Mouse (Mus musculus): ENCODE measurements around the gene Snap47.

Gene Snap47

DNA sequence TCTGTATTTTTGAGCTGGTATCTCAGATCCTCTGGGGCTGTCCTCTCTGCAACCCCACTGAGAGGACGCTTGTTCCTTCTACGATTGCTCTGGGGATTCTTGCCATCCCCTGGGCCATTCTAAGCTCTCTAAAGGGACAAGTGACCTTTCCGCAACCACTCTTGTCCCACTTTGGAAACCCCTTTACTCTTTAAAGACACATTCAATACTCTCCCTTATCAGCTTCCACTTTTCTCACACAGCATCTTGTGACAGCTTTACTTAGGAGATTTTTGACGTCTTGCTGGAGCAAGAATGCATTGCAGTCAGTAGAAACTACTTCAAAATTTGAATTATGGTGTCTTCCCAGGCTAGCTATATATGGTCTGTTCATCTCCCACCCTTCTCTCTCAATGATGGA lies at the start of gene Snap47:
Gene Snap47, minus strand, starts transcription at position 101 of the 400 bp plus-strand sequence.
- no peak for DNase-seq

DNA sequence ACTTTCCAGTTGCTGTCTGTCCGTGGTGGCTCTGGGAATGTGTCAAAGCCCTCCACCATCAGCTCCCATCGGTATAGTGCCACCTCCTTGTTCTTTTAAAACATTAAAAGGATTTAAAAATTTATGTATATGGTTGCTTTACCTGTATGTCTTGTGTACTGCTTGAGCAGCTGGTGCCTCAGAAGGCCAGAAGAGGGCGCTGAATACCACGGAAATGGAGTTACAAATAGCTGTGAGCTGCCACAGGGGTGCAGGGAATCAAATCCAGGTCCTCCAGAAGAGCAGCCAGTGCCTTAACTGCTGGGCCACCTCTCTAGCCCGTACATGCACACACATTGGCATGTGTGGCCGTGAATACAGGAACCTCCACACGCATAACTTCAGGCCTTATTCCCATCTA lies 46.8 kb upstream of the Snap47 start:
- no peak for DNase-seq

DNA sequence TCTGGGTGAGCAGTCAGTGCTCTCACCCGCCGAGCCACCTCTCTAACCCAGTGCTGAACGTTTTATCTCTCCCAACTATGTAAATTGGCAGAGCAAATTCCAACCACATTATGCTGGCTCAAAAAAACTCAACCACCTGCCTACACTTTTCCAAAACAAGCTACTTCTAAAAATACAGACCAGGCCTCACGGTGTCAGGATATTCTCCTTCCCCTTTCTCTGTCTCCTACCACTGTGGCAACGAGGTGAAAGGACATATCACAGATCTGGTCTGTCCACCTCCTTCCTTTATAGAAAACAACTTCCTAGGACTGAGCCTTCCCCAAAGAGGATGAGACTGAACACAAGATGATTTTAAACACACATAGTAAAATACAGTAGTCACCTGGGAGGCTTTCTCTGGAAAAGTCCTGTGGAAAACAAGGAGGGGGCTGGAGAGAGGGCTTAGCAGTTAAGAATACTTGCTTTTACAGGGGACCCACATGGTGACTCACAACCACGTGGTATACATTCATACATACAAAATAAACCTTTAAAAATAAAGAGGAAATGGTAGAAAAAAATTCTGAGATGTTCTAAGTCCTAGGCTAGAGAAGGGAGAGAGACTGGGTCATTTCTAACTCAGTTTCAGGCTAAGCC lies 45.8 kb upstream of the Snap47 start:
- DNase-seq = no peak

- DNase-seq = no peak
Observed at GRCm38 (mm10) chr11:59486222-59486621, 35.2 kb upstream of the Snap47 start.

DNA sequence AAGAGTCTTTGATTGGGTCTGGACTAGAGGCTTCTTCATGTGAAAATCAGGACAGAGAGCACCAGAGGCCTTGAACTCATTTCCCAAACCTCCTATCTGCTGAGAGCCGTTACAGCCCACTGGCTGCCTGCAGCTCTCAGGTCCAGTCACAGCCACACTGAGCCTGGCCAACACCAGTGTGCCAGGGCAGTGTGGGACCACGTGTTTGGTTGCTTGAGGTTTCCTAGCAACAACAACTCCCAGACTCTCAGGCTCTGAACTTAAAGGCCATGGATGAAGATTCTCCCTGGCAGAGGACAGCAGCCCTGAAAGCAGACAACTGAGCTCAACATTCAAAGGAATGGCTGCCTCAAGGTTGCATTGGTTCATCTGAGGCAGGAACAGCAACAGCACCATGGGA lies 34.7 kb upstream of the Snap47 start:
- DNase-seq = no peak

- peak in 1 of 2 experiments; percentile 65 for DNase-seq
Observed at GRCm38 (mm10) chr11:59483212-59483611, 32.2 kb upstream of the Snap47 start.

DNA sequence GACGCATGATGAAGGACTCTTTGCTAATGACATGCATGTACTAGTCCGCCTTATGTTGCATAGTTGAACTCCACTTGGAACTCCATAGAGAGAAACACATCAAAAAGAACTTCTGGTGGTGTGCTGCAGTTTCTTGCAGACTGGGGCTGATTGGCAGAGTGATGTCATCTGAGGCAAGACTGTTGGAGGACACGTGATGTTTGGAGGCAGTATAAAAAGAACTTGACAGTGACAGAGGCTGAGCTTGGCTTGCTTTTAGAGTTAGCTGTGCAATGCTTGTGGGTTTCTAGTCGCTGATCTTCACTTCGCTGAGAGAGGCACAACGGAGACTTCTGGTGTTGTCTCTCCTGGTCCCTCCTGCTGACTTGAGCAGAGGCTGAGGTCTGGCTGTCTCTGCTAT lies 26.3 kb upstream of the Snap47 start:
- no peak for DNase-seq

DNA sequence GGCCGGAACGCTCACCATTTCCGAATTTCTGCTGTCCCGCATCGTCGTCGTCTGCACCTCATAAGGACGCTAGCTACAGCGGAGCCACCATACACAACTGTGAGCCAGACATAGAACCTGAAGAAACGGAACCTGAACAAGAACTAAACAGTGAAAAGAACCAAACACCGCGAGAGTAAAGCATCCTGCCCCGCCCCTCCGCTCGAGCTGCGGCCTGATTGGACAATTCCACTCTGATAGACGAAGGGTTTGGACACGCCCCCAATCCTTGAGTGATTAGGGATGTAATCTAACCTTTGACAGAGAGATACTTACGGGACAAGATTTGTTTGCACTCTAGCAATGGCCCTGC lies 21.3 kb upstream of the Snap47 start, which contains the start of gene Zfp867:
Gene Zfp867, minus strand, starts transcription at position 149 of the 352 bp plus-strand sequence.
- peak; percentile 92 to 93 for DNase-seq

GRCm38 (mm10) chr11:59471413-59472325 lies 20.7 kb upstream of the Snap47 start:
- DNase-seq = peak in 1 of 2 experiments; percentile 8

GRCm38 (mm10) chr11:59460459-59460858 lies 9.5 kb upstream of the Snap47 start:
- no peak for DNase-seq

DNA sequence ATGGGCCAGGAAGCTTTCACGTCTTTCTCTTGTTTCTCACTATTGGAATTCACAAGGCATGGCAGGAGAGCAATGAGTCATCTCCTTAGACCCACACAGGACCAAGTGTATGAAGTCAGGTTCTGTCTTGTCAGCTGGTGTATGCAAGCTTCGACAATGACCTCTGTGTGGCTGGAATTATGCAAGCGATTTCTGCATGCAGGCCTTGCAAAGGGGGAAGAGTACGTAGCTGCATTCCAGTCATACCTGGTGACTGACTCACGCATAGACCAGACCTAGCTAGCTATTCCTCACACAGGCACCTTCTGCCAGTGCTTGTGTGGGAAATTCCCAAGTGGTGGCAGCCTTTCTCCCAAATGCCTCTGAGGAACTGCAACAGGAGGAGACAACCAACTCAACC lies 8.0 kb upstream of the Snap47 start:
- DNase-seq = peak; percentile 55 to 72

DNA sequence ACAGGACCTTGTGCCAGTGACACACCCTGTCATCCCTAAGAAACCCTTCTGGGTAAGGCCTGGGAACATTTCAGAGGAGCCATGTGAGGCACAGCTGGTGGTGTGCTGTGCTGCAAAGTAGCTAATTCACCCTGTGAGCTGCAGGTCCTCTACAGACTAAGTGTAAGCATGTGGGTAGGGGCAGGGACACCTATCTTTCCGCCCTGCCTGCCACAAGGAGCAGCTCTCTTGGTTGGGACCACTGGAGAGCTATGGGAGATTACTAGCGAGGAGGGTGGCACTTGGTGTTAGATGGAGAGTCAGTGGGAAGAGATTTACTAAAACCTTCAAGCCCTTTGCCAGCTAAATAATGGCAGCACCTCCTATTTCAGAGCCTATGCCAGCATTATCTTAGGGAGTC lies 5.9 kb upstream of the Snap47 start:
- no peak for DNase-seq

DNA sequence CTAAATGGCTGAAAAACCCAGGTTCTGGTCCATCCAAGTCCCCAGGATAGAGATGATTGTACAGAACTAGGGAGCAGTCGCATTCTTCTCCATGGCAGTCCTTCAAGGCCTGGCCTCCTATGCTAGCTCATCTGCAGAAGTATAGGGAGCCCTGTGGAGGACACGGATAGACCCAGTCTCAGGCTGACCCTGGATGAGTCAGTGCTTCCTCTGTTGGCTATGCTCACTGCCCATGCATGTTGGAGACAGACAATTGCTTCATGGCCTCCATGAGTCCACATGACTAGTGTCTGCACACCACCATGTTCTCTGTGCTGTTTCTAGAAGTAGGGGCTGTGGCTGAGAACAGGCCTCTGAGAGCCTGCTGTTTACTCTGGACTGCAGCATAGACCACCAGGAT lies 5.4 kb upstream of the Snap47 start:
- DNase-seq = no peak

GRCm38 (mm10) chr11:59450230-59450771 lies 685 bp downstream of the Snap47 start:
- no peak for DNase-seq

DNA sequence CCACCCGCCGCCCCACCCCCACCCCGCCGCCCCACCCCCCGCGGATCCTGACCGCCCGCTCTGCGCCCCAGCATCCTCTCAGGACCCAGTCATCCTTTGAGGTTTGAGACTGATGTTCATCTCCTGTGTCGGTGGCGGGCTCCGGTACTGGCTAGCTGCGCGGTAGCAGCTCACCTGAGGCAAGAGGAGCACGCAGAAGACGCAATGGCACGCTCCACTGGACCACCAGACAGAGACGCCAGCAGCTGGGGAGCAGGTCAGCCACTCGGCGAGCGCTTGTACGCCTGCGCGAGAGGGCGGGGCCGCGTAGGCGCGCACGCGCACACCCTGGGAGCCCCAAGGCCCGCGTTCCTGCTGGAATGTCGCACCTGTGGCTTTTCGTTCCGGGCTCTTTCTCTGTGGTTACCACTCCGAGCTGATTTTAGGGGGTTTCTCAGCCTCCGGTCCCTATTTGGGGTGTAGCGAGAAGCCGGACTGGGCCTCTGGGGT lies 1.2 kb downstream of the Snap47 start, which contains the start of gene Jmjd4:
Gene Jmjd4, plus strand, starts transcription at position 305 of the 489 bp plus-strand sequence.
- peak; percentile 93 to 95 for DNase-seq

- DNase-seq = no peak
Observed at GRCm38 (mm10) chr11:59443102-59443501, 7.9 kb downstream of the Snap47 start.

DNA sequence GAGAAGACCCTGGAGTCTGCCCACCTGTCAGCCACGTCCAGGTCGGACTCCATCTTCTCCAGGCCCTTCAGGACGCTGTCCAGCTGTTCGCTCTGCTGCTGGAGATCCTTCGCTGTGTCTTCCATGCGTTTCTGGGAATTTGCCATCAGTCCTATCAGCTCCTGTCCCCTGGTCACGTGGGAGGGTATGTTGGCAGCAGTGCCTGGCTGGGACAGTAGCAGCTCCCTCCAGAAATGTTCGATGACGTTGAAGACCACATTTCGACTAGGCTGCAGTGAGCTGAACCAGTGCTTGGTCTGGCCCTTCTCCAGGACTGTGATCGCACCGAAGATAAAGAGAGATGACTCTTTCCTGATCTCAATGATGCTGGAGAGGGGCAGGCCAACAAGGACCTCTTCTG lies 13.0 kb downstream of the Snap47 start:
- DNase-seq = no peak

GRCm38 (mm10) chr11:59432261-59432660 lies 18.7 kb downstream of the Snap47 start:
- no peak for DNase-seq

DNA sequence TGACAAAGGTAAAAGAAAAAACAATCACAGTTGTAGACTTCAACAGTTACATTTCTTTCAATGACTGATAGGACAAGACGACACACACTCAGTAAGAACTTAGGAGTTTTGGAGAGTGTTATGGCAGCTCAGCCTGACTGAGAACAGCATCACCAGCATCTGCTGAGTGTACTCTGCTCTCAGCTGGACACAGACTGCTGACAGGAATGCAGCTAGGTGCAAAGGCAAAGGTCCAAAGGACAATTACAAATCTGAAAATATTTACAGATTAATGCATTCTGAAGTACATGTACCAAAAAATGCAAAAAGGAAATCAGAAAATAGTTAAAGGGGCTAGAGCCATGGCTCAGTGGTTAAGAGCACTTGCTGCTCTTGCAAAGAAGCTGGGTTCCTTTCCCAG lies 21.0 kb downstream of the Snap47 start:
- DNase-seq = no peak

GRCm38 (mm10) chr11:59428057-59428660 lies 22.8 kb downstream of the Snap47 start:
- no peak for DNase-seq

DNA sequence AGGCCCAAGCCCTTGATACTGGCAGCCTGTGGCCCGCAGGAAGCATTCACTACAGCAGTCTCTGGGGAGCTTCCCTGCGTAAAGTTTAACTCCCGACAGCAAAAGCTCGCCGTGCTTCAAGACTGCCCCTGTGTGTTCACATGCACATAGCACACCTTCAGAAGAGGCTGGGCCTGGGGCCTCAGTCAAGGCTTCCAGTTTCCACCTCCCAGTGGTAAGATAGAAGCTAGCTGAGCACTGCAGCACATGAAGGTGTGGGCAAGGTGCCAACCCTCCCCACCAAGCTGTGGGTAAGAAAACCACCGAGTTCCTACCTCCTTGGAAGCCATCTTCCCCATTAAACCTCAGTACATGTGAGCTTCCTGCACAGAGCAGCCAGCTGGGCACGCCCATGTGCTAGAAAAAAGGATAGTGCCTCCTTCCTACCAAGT lies 25.3 kb downstream of the Snap47 start:
- DNase-seq = peak; percentile 38 to 60

GRCm38 (mm10) chr11:59423010-59423588 lies 27.9 kb downstream of the Snap47 start:
- DNase-seq = peak; percentile 22 to 80

DNA sequence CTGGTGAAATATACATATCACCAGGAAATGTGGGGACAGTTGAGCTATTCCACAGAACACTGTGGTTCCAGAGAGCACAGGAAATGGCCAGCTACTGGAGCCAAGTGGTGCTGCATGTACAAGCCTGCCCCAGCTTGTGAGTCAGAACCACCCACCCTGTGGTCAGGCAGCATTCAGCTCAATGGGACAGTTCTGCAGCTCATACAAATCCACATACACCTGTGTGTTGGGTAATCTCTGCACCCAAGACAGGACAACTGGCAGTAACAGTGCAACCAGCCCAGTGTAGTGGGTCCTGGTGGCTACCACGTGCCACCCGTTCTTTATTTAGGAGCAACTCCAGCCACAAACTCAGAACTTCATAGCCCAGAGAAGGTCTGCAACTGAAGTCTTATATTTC lies 29.0 kb downstream of the Snap47 start:
- DNase-seq = peak; percentile 18 to 39
